8 mouse cellular contexts compared by ENCODE assay signal in genomic region chr13:63239877-63240671, GRCm38 (mm10).
DNase-seq lines count a peak whose midpoint lies in the region; ATAC-seq lines count a peak whose summit lies in the region.

No protein-coding gene starts in this region.

- peak overlapping the region; percentile 93 for H3K4me2 ChIP-seq in midbrain, embryonic 11.5 days

- no peaks in the 10 kb centered on the region for H3K9me3 ChIP-seq in limb, embryonic 10.5 days (replicated peaks)
- H3K9me3 ChIP-seq in midbrain, embryonic 11.5 days (ENCODE audit: control insufficient read depth, low read length): no peaks in the 10 kb centered on the region

- peaks cover 75% of the 10 kb centered on the region for H3K4me1 ChIP-seq in limb, embryonic 10.5 days
- 0 out of 2 replicates have a peak, but pooled peaks cover 2% of the 10 kb centered on the region for H3K4me1 ChIP-seq in midbrain, embryonic 11.5 days (ENCODE audit: control insufficient read depth, insufficient read depth, low read length)

- H3K36me3 ChIP-seq in limb, embryonic 10.5 days: peaks cover 22% of the 10 kb centered on the region; the same call in 1 of the 2 replicates
- no peaks in the 10 kb centered on the region for H3K36me3 ChIP-seq in midbrain, embryonic 11.5 days (ENCODE audit: control insufficient read depth, insufficient read depth, low read length)

- no peaks in the 10 kb centered on the region for H3K27me3 ChIP-seq in limb, embryonic 10.5 days (ENCODE audit: low read depth, poor library complexity, severe bottlenecking)
- no peaks in the 10 kb centered on the region for H3K27me3 ChIP-seq in midbrain, embryonic 11.5 days (ENCODE audit: control insufficient read depth, insufficient read depth, low read length)

- WGBS in limb, embryonic 10.5 days: under 1% methylated on average over 51 of the region's 51 CpGs
- under 1% methylated on average over 51 of the region's 51 CpGs for WGBS in midbrain, embryonic 11.5 days

- peak; percentile 82 for DNase-seq in T-cell, adult 2 months (ENCODE audit: low spot score)
- DNase-seq in cerebellum, postnatal 14 days: peak; percentile 83 to 89
- peak; percentile 61 to 77 for DNase-seq in gastrocnemius, adult 8-10 months (ENCODE audit: low spot score in 2 of 2)
- DNase-seq in limb, embryonic 10.5 days (ENCODE audit: low spot score): peak; percentile 90
- peak; percentile 97 for DNase-seq in midbrain, embryonic 11.5 days (ENCODE audit: low spot score, missing footprints)
- DNase-seq in right cerebral cortex, postnatal 4 days: peak; percentile 62
- peak; percentile 83 for DNase-seq in yolk sac, embryonic 10.5 days (ENCODE audit: low spot score)

- H3K27ac ChIP-seq in limb, embryonic 10.5 days: peak overlapping the region; percentile 93
- peak overlapping the region; percentile 15; the same call in 1 of the 2 replicates for H3K27ac ChIP-seq in midbrain, embryonic 11.5 days (ENCODE audit: low read depth, low read length)

- H3K9ac ChIP-seq in midbrain, embryonic 11.5 days (ENCODE audit: low read length): peak overlapping the region; percentile 80

- H3K4me3 ChIP-seq in limb, embryonic 10.5 days: peak overlapping the region; percentile 63
- H3K4me3 ChIP-seq in midbrain, embryonic 11.5 days (ENCODE audit: low read depth, low read length): peak overlapping the region; percentile 61

- ATAC-seq in inflammation-experienced regulatory T-cells, adult 6 months: peak; percentile 54
- ATAC-seq in midbrain, embryonic 11.5 days (ENCODE audit: low FRiP score): peak; percentile 87

Comparison
In these comparisons a context has a peak if more than half of its experiments do, and no peak if none do; other contexts are left out.
1. Peak in every context shown above with its lines: DNase-seq, ATAC-seq, H3K4me3 ChIP-seq and H3K27ac ChIP-seq.